Mouse (Mus musculus) CD8-positive naive resting alpha-beta T cell, adult 2 months (primary cell): ENCODE results near the gene Grin1.

ENCODE experiments used
- DNase-seq, 2 experiments: peaks; one replicate each; pipeline ENCODE4 v3.0.0; 2022; ENCODE audit warnings: low read depth in 2 of 2, low spot score in 2 of 2

Grin1 gene

DNA sequence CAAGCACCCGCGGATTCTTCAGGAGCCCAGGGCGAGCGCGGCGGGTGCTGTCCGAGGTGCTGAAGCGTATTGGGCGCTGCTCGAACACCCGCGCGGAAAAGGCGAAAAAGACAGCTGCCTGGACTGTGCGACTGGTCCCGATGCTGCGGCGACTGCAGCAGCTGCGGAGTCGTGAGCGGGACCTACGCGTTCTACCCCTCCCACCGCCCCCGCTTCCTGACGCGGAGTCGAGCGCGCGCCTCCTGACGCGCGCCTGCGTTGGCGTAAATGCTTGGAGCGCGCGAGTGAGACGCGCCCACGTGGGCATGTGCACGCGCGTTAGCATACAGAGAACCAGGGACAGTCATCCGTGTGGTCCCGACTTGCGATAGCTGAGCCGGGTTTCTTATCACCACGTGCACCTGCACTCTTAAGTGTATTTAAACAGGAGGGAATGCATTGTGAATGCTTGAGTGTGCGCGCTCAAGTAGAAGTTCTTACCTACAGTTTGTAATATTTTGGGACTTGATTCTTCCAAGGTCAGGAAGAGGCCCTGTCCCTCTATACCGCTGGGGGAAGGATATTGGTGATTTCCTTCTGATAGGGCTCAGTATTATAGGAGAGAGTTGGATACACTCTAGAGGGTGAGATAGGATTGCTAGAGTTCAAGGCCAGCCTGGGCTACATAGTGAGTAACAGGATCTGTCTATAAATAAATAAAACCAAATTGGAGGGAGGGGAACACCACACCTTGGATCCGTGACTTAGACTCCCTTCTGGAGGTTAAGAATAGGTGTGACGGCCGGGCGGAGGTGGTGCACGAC is at the start of gene Grin1:
Gene Grin1, minus strand, starts transcription at position 217 of the 803 bp plus-strand sequence.
- peak in 1 of 2 experiments; percentile 17 for DNase-seq

DNA sequence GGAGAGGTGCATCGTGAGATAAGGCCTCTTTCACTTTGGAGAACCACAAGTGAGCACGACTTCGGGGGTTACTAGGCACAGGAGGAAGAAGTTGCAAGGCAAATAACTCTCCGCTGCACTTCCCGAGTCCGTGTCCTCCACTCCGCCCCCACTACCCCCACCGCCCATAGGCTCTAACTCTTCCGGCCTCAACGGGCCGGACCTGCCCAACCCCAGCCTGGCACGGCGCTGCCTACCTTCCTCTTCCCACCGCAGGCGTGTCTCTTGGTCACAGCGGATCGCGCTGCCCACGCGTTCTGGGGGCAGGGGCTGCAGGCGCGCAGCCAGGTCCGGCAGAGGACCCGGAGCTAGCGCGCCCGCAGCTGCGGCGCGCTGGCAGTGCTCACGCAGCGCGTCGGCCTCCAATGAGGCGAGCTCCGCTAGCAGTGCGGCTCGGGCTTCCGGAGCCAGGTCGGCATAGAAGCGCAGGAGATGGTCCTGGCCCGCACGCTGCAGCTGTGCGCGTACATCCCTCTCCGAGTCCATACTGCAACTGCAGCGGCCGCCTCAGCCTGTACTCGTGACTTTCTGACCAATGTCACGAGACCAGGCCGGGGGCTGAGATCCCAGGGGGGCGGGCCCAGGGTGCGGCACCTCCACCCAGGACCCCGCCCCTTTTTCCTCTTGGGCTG is 46.2 kb upstream of the Grin1 start, which contains the start of gene Uap1l1:
Gene Uap1l1, minus strand, starts transcription at position 592 of the 671 bp plus-strand sequence.
- peak in 1 of 2 experiments; percentile 28 for DNase-seq

DNA sequence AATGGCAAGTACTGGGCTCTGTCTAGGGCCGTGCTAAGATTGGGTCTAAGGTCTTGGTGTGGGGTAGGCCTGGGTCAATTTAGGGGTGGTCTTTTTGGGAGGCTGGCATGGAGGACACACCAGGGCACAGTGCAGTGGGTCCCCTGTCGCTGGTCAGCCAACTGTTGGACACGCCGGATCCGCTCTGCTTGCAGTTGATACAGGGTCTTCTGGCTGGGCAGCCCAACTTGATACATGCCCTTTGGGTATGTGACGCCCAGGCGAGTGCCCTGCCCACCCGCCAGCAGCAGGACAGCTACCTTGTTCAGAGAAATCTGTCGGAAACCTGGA is 45.7 kb upstream of the Grin1 start:
- no peak for DNase-seq

DNA sequence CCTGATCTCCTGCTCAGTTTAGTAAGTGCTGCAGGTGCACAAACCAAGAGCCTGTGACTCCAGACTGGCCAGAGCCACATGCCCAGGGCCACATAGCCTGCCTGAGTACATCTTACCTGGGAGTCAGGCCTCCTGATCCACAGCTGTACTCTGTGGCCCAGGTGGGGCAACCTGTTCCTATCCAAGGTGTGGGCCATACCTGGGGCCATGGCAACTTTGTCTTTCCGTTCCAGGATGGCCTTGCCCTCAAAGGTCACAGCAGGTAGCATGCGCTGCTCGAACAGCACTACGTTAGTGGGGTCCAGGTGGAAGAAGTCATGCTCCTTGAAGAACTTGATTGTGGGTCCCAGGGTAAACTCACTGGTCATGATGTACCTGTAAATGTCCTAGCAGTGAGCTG is 45.3 kb upstream of the Grin1 start:
- no peak for DNase-seq

DNA sequence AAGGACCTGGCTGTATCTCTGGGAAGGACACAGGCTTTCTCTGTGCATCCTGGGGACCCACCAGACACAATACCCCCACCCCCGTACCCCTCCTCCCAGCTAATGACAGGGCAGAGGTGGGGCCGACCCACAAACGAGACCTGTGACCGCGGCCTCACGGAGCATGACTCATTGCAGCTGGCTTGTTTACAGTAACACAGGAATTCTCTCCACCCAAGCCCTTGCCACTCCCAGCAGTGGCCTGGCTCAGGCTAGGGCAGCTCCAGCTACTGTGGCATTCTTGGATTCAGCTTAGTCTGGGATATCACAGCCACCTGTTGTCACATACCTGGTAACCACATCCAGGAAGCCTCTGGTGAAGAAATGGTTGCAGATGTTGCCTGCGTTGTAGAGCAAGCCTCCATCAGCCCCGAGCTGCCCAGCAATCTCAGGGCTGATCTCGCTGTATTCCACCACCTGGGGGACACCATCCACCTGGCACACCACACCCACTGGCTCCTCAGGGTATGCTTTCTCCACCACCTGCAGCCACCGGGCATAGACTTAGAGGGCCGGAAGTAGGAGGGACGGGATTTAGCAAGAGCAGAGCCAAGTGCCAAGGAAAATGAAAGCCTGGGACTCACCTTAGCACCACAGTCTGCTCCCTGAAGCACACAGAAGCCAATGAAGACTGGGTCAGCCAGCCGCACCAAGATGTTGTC is 44.6 kb upstream of the Grin1 start:
- DNase-seq, result no peak

DNA sequence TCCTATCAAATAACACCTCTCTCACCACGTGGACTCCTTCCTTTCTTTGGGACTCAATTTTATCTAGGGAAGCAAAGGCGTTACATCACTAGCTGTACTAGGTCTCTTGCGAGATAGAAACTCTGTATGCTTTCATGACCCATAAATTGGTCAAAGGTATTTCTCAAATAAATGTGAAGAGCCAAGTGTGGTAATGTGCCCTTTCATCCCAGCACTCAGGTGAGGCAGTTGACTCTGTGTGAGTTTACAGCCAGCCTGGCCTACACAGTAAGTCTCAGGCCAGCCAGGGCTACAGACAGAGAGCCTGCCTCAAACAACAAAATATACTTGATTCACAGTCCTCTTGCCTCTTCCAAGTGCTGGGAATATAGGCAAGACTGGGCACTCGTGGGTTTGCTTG is 40.9 kb upstream of the Grin1 start:
- DNase-seq, result no peak

DNA sequence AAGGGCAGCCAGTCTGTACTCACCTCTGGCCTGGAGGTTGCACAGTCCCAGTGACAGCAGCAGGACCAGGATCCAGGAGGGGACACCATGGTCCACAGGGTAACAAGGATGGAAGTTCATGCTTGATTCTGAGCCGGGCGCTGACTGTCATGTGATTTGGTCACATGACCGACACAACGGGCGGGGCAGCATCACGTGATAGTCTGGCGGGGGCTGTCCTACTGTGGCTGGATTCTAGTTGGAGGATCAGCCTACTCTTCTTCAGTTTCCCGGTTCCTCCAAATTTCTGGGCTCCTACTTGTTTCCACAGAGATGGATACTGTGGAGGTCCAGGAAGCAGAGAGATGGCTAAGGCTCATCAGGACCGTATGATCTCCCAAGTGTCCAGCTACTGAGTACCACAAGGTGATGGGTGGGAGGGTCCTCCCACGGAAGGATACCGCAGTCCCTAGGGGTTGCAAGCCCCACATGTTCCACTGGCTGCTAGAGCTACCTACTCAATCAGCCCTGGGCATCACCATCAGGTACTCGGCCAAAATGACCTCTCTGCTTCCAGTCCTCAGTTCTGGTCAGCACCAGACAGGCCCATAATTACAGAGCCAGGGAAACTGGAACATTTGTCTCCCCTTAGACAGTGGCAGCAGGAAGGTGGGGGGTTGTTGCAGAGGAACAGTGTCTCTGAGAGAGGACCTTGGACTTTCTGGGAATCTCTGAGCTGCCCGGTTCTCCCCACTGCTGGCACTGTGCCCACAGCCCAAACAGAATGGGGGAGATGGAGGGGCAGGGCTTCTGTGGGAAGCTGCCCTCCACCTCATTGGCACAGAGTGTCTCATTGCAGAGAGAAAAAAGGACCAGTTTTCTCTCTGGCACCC is 37.5 kb upstream of the Grin1 start, which contains the start of gene Dpp7:
Gene Dpp7, minus strand, starts transcription at position 152 of the 872 bp plus-strand sequence.
- DNase-seq, result peak in 1 of 2 experiments; percentile 63

DNA sequence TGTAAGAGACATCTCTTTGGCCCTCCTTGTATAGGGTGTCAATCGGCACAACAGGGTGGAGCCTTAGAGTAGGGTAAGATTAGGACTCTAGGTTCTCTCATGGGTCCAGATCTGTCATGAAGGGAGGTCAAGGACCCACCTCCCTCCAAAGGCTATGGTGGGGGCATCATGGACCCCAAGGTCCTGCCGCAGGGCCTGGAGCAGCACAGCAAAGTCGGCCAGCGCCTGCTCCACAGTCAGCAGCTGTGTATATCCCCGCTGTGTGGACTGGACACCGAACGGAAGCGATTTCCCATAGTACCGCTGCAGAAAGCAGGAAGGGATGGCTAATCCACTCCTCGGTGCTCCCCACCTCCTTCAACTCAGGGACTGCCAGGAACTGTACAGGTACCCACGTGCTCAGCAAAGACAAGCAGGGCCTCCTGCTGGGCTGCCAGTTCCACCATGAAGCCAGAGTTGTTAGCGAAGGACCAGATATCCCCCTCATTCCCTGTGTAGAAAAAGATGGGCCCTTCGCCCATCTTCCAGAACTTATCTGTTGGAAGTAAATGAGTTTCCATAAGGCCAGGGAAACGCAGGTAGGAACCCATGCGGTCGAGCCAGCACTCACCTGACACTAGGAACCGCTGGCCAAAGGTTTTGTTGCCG is 36.6 kb upstream of the Grin1 start:
- no peak for DNase-seq

DNA sequence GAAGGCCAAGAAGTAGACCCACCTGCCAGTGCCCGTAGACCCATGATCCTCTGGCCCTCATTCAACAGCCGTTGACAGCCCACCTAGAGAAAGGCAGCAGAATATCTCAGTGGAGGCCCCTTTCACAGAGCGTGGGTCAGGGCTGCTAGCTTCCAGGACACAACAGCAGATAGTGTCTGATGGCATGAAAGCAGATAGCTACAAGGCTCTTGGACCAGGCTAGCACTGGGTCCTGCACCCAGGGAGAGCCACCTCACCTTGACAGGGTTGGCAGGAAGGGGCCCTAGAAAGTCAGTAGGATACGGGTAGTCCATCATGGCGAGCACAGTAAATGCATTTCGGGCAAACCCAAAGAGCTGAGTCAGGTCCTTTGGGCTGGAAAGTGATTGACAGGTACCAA is 35.2 kb upstream of the Grin1 start:
- DNase-seq, result no peak

DNA sequence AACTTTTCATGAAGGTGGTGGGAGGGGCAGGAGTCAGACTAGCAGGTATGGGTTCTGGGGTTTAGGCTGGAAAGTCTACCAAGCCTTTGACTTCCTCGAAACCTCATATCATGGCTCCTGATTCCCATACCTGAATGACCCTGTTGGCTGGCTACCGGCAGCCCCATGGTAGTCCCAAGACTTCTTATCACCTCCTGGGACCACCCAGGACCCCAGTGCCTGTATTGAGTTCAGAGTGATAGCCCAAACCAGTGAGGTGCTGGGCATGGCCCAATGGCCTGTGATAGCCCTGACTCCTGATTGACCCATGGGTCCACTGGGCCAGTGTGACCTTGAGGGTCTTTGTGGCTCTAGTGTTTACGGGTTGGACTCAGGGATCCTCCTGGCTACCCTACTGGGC is 31.7 kb upstream of the Grin1 start:
- DNase-seq, result no peak

DNA sequence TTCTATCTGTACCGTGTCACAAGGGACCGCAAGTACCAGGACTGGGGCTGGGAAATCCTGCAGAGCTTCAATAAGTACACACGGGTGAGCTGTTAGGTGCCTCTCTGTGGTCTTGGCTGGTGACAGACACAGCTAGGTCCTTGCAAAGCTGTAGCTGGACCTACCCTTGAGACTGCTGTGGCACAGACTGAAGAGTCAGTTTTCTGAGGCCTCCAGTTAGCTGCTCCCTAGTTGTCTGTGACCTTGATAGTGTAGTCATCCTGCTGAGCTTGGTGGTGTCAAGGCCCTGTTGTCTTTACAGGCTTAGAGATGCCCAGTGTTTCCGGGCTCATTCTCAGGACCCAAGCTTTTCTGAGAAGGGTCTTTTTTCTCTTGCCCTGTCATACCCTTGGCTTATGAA is 30.5 kb upstream of the Grin1 start:
- DNase-seq, result no peak

DNA sequence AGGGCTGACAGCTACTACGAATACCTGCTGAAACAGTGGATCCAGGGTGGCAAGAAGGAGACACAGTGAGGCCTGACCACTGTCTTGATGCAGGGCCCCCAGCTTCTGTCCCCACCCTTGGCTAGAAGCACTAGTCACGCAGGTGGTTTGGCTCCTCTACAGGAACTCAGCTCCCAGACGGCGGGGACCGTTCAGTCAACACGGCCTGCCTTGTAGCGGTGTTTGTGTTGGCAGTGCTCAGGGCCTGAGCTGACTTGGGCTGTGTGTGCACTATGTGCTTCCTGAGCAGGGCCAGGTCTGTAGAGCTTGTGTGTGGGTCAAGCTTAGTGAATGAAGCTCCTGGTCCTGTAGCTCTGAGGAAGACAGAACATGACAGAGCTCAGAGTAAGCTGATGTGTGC is 29.2 kb upstream of the Grin1 start:
- no peak for DNase-seq

DNA sequence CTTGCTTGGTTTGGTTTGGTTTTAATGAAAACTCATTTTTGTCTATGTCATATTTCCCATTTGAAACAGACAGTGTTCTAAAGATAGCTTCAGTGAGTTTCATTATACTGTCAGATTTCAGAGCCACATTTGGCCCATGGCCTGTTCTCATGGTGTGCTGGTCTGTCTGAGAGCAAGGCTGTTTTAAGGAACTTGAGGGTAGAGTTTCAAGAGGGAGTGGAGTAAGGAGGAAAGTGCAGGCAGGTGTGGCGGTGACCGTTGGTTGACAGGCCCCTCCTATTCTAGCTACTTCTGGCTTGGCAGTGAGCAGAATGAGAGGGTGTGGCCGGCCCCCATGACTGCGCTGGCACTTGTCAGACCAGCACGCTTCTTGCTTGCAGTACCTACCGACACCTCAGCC is 19.3 kb upstream of the Grin1 start:
- no peak for DNase-seq

DNA sequence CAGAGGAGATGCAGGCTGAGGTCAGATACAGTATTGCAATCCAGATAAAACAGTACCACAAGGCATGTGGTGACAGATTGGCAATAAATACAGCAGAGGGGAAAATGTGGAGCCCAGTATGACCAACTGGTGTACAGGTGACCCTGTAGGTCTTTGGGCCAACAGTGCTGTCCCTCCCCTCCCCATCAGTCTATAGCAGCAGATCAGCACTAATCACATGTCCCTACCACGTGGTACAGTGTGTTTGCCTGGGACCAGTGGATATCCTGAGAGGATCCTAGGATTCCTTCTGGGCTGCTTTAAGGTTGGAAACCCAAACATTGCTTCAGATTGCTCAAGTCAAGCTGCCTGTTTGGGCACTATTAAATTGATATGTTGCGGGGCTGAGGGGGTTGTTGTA is 14.6 kb upstream of the Grin1 start:
- no peak for DNase-seq

DNA sequence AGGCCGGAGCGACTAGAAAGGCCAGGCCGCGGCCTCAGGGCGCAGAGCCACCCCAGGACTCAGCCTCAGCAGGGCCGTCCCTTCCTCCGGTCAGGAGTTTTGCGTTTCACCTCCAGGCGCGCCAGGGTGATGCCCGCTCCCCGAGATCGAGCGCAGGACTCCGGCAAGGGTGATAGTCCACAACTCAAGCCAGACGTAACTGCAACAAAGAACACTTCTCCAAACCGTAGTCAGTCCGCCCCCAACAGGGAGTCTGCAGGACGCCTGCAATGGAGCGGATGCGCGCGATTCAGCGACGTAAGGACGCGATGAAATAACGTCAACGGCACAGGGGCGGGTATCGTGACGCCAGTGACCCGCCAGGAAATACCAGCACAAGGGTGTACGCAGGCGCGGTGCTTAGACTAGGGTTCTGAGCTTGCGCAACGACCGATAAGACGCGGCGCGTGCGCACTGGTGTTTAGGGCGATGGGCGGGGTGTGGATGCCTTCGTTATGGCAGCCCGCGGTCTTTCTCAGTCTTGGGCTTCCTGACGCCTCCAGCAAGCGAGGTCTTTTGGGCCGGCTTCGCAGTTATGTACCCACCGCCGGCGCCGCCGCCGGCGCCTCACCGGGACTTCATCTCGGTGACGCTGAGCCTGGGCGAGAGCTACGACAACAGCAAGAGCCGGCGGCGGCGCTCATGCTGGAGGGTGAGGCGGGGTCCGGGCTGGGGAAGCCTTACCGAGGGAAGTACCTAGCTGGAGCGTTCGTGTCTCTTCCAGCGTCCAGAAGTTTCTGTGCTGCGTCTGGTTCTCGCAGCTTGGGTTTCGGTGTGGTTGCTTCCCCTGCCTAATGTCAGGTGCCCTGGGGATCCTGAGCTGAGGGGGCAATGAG is 13.5 kb upstream of the Grin1 start, which contains the start of gene Man1b1:
Gene Man1b1, plus strand, starts transcription at position 53 of the 875 bp plus-strand sequence.
- peak; percentile 99 for DNase-seq

DNA sequence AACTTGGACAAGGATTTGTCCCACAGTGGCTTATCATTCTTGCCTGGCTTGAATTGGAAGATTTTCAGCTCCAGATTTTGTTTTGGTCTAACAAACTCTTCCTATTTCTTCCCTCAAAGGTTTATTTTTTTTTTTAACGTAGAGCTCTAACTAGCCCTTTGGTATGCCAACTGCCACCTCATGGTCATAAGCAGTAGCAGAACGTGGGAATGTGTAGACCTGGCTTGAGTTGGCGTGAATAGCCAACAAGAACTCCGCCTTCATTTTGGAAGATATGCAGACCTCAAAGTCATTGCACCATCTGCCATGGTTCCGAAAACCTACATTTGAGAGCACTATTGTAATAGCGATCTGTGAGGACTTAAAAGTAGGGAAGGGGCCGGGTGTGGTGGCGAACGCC is 12.5 kb upstream of the Grin1 start:
- no peak for DNase-seq

DNA sequence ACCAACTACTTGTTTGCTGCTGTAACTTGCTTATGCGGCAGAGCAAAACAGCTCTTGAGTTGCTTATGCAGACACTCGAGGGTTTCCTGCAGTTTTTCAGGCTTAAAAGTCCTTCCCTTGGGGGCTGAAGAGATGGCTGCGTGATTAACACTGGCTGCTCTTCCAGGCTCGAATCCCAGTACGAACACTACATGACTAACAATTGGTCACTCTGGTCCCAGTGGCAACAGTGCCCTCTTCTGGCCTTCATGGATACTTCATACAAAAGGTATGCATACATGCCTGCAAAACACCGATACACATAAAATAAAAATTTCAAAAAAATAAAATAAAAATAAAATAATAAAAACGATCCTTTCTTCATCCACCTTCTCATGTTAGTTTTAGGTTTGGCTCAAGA is 9.5 kb upstream of the Grin1 start:
- no peak for DNase-seq

DNA sequence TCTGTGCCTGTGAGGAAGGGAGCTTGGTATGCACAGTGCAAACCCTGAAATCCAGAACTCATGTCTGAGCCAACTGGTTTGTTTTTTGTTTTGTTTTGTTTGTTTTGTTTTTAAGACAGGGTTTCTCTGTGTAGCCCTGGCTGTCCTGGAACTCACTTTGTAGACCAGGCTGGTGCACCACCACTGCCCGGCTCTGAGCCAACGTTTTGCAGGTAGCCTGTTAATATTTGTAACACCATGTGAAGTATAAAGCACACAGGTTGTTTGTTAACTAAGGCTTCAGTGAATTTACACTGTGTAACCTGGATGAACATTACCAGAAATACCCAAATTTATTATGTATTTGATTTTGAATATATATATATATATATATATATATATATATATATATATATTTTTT is 7.0 kb upstream of the Grin1 start:
- DNase-seq, result no peak

DNA sequence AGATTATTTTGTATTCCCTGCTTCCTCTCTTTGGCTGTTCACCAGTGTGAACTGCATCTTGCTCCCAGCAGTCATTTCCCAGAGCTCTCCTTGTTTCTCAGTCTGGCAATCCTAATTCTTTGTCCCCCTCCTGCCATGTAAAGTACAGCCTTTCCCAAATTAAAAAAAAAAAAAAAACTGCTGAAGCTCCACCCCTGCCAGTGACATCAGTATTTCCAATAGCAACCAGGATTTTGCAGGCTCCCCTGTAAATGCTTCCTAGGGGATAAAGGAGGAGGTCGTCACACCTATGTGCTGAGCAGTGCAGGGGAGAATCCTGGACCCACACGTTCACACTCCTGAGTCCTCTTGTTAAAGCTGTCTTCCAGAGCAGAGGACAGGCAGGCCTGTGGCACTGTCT is 1.1 kb upstream of the Grin1 start:
- no peak for DNase-seq
